Mouse (Mus musculus) forebrain, postnatal 0 days (tissue): ENCODE results near the gene Ahnak2. TPM values are rescaled to one million over a fixed set of nuclear protein-coding genes. Genes with fewer than 3 reads are reported as not detected.

ENCODE experiments used
- ATAC-seq: fragments of 200-750 bp; cut with Nextera tagmentation; 2 replicates; pipeline ENCODE4 v1.8.0; 2017; ENCODE audit warnings: mild to moderate bottlenecking, moderate library complexity
- DNase-seq: peaks from one replicate; pipeline ENCODE4 v3.0.0-alpha.2; 2015
- H3K27ac ChIP-seq: fragments of 300-500 bp; sonication (generic); 2 replicates; pipeline ENCODE4 v1.5.1; 2014; ENCODE audit warnings: low read depth, mild to moderate bottlenecking, antibody characterized with exemption, low read length, moderate library complexity, mixed read lengths
- H3K27me3 ChIP-seq: fragments of 300-500 bp; sonication (generic); 2 replicates; pipeline ENCODE4 v1.6.1; 2014; ENCODE audit warnings: mild to moderate bottlenecking, low read length, mixed read lengths; ENCODE audit not compliant: insufficient read depth
- H3K36me3 ChIP-seq: fragments of 300-500 bp; sonication (generic); 2 replicates; pipeline ENCODE4 v1.6.1; 2014; ENCODE audit warnings: mild to moderate bottlenecking, moderate library complexity; ENCODE audit not compliant: insufficient read depth
- H3K4me1 ChIP-seq: fragments of 300-500 bp; sonication (generic); 2 replicates; pipeline ENCODE4 v1.6.1; 2014; ENCODE audit warnings: antibody characterized with exemption; ENCODE audit not compliant: insufficient read depth
- H3K4me2 ChIP-seq: fragments of 300-500 bp; sonication (generic); 2 replicates; pipeline ENCODE4 v1.6.1; 2014; ENCODE audit warnings: low read depth, mild to moderate bottlenecking, moderate library complexity
- H3K4me3 ChIP-seq: fragments of 300-500 bp; sonication (generic); 2 replicates; pipeline ENCODE4 v1.5.1; 2014; ENCODE audit warnings: low read depth, low read length, mixed read lengths
- H3K9ac ChIP-seq: fragments of 300-500 bp; sonication (generic); 2 replicates; pipeline ENCODE4 v1.6.1; 2014; ENCODE audit warnings: mild to moderate bottlenecking
- H3K9me3 ChIP-seq: fragments of 300-500 bp; sonication (generic); 2 replicates; pipeline ENCODE4 v1.6.1; 2016; ENCODE audit warnings: low read length
- CTCF ChIP-seq: sonication (generic); IDR thresholded peaks from 2 replicates; pipeline ENCODE4 v1.5.1; 2016; ENCODE audit warnings: antibody characterized with exemption, control low read depth, low read depth
- WGBS: fragments of 180-500 bp; shearing (Covaris S2); extraction: QIAGEN DNeasy Blood & Tissue Kit; methylation state at CpG from one replicate; pipeline ENCODE4 v1.1.7; 2014; 5-methylcytosine and 5-hydroxymethylcytosine counted together
- polyA plus RNA-seq: library from polyadenylated mRNA; unstranded; fragments of >200 nt; fragmentation: Nextera tagmentation; extraction: Ambion mirVana; gene quantifications from 2 replicates; pipeline ENCODE4 v1.2.1, GENCODE M21; 2015
- total RNA-seq: library from RNA; depleted of rRNA; stranded (reverse); fragments of >200 nt; gene quantifications from 2 replicates; pipeline ENCODE4 v1.2.3, GENCODE M21; 2014

The Ahnak2 gene
- total and polyA plus RNA-seq, 2 experiments from 2014 or later = 1.3 to 2.5 TPM

GRCm38 (mm10) chr12:112734881-112735655 is 67.4 kb downstream of the Ahnak2 start:
- no peak overlapping the region for H3K27ac ChIP-seq
- TF ChIP-seq CTCF = no peak
- H3K9ac ChIP-seq = no peak overlapping the region
- no peaks in the 10 kb centered on the region for H3K27me3 ChIP-seq
- H3K4me1 ChIP-seq = no peaks in the 10 kb centered on the region
- no peak overlapping the region for H3K4me3 ChIP-seq
- peaks cover 97% of the 10 kb centered on the region for H3K36me3 ChIP-seq
- ATAC-seq = no peak
- H3K9me3 ChIP-seq = no peaks in the 10 kb centered on the region
- no peak for DNase-seq
- H3K4me2 ChIP-seq = no peak overlapping the region
- WGBS = 88% methylated on average over 19 of the region's 19 CpGs

DNA sequence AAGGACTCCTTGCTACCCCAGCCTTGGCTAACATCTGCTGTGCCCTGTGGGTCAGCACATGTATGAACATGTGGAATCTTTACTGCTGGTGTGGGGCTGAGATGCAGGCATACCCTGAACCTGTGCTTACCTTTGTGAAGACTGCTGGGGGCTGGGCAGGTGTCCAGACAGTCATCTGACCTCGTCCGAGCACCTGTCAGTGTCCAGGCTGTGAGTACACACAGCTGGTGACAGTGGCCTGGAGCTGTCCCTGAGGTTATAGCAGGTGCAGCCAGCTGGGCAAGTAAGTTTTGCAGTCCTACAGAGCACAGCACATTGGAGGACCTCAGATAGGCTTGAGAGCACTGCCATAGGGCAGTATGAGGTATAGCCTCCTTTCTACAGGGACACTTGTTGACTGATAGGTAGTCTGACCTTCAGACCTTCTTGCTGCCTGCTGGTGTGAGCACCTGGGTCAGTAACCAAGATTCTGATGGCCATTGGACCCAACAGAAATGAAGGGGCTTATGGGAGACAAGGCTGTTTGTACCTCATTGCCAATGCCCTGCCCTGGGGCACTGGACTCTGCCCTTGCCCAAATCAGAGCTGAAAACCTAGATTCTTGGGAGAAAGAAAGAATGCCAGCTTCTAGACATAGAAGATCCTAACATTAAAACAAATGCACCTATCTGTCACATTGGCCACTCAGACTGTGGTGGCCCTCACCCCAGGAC is 68.2 kb downstream of the Ahnak2 start:
- ATAC-seq = no peak
- no peak overlapping the region for H3K4me3 ChIP-seq
- H3K27ac ChIP-seq = no peak overlapping the region
- H3K4me2 ChIP-seq = no peak overlapping the region
- H3K9me3 ChIP-seq = no peaks in the 10 kb centered on the region
- TF ChIP-seq CTCF = no peak
- H3K27me3 ChIP-seq = no peaks in the 10 kb centered on the region
- no peaks in the 10 kb centered on the region for H3K4me1 ChIP-seq
- no peak overlapping the region for H3K9ac ChIP-seq
- peaks cover 90% of the 10 kb centered on the region for H3K36me3 ChIP-seq
- WGBS = 84% methylated on average over 2 of the region's 2 CpGs
- DNase-seq = no peak

DNA sequence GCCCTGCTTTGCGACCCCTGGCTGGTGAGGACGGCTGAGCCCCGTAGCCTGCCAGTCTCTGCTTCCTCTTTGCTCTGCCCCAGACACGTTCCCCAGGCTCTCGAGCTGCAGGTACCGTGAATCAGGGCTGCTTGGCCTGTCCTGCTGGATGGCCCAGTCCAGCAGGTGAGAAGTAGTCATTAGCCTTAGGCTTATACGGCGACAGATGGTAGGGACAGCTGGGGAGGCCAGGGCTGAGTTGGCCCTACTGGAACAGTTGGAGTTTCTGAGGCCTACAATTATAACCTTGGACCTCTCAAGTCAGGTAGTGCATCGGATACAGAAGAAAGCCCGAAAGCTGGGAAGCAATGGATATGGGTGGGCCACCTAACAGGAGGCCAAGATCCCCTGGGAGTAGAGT is 69.9 kb downstream of the Ahnak2 start:
- DNase-seq (no peak), ATAC-seq (no peak)
- Histone ChIP-seq H3K4me2 (no peak overlapping the region), H3K9ac (no peak overlapping the region), H3K9me3 (no peaks in the 10 kb centered on the region), H3K36me3 (peaks cover 74% of the 10 kb centered on the region), H3K27me3 (no peaks in the 10 kb centered on the region), H3K4me1 (no peaks in the 10 kb centered on the region), H3K4me3 (no peak overlapping the region), H3K27ac (no peak overlapping the region)
- 95% methylated on average over 10 of the region's 10 CpGs for WGBS
- TF ChIP-seq CTCF = no peak

- Histone ChIP-seq H3K9me3 (no peaks in the 10 kb centered on the region), H3K4me2 (no peak overlapping the region), H3K27me3 (no peaks in the 10 kb centered on the region), H3K36me3 (peaks cover 66% of the 10 kb centered on the region), H3K4me3 (no peak overlapping the region), H3K4me1 (peaks cover 4% of the 10 kb centered on the region; the same call in 1 of the 2 replicates), H3K9ac (no peak overlapping the region), H3K27ac (no peak overlapping the region)
- TF ChIP-seq CTCF = no peak
- ATAC-seq (no peak), DNase-seq (no peak)
- WGBS = 91% methylated on average over 14 of the region's 14 CpGs
Observed at GRCm38 (mm10) chr12:112730808-112731207, 71.6 kb downstream of the Ahnak2 start.

DNA sequence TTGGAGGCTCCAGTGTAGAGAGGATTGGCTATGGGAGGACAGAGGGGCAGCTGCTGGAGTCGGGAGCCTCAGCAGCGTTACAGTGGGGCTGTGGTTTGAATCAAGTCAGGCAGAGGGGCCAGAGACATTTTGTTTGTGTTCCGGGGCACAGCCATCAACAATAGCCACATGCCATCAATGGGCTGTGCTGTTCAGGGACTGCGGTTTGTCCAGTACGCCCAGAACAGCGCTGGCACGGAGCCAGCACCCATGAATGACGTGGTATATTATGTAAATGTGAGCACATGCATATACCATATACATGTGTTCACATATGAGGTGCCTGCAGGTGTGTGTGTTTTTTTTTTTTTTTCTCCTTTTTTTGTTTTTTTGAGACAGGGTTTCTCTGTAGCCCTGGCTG is 74.7 kb downstream of the Ahnak2 start:
- no peak overlapping the region for H3K4me2 ChIP-seq
- no peak for ATAC-seq
- H3K36me3 ChIP-seq = peaks cover 43% of the 10 kb centered on the region
- no peak overlapping the region for H3K27ac ChIP-seq
- TF ChIP-seq CTCF = no peak
- H3K27me3 ChIP-seq = no peaks in the 10 kb centered on the region
- no peak overlapping the region for H3K9ac ChIP-seq
- DNase-seq = no peak
- WGBS = 47% methylated on average over 8 of the region's 8 CpGs
- H3K4me3 ChIP-seq = no peak overlapping the region
- peaks cover 12% of the 10 kb centered on the region for H3K4me1 ChIP-seq
- H3K9me3 ChIP-seq = no peaks in the 10 kb centered on the region

DNA sequence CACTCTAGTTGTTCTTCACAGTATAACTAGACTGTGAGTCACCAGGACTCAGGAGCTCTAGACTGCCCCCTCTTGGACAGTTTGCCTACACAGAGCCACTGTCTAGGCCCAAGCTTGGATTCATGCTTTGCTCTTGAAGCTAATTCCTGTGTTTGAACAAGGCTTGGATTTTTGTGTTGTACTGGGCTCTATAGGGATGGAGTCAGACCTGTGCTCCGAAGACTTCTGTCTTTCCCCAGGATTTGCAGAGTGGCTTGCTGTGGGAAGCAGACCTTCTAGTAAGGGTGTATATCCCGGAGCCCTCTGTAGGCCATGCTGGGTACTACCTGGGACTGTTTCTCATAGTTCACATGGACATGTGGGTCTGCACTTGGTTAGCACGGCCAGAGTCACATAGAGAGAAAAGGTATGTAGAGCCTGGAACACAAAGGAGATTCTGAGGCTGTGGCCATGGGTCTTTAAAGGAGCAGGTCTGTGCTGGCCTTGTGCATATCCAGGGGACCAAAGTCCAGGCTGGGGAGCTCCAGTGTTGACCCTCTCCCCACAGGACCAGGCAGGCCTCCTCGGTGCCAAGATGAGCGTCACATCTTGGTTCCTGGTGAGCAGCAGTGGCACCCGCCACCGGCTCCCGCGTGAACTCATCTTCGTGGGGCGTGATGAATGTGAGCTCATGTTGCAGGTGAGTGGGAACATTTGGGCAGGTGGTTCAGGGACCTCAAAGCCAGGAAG is 78.2 kb downstream of the Ahnak2 start:
- TF ChIP-seq CTCF = peak; percentile 68
- no peak overlapping the region for H3K27ac ChIP-seq
- H3K9ac ChIP-seq = no peak overlapping the region
- 80% methylated on average over 11 of the region's 11 CpGs for WGBS
- H3K4me2 ChIP-seq = 0 out of 2 replicates have a peak overlapping the region, but pooled peaks have one; percentile 10
- ATAC-seq = peak; percentile 56
- peaks cover 17% of the 10 kb centered on the region for H3K4me1 ChIP-seq
- no peak overlapping the region for H3K4me3 ChIP-seq
- peak; percentile 80 for DNase-seq
- no peaks in the 10 kb centered on the region for H3K9me3 ChIP-seq
- H3K36me3 ChIP-seq = peaks cover 17% of the 10 kb centered on the region; the same call in 1 of the 2 replicates
- H3K27me3 ChIP-seq = no peaks in the 10 kb centered on the region
